Mouse (Mus musculus): ENCODE data around the gene Nes. TPM values are rescaled to one million over a fixed set of nuclear protein-coding genes. Genes with fewer than 3 reads are reported as not detected.

The Nes gene
- polyA plus RNA-seq, 1 experiment from 2014 or later, result 92.0 TPM

DNA sequence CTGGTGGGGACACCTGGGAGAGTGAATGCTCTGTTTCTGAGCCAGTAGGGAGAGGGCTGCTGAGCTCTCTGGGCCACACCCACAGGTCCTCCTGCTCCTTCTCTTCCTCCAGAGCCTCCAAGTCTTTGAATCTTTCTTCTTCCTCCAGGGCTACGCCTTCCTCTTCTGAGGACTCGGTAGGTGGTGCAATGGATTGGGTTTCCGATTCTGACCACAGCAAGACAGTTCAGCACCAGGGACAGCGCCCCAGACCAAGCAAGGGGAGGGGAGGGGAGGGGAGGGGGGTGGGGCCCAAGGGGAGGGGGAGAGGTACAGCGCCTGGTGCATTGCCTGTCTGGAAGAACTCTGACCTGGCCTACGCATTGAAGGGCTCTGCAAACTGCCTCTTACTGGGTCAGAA lies 22.6 kb downstream of the Nes start:
- ATAC-seq (replicated peaks; ENCODE audit: low FRiP score) (no peak), DNase-seq (ENCODE audit: low spot score) (peak; percentile 85)
- Histone ChIP-seq H3K36me3 (ENCODE audit: control insufficient read depth, insufficient read depth, low read length) (no peaks in the 10 kb centered on the region), H3K27me3 (ENCODE audit: control insufficient read depth, insufficient read depth, low read length) (peaks cover 51% of the 10 kb centered on the region), H3K4me3 (ENCODE audit: low read depth, low read length) (no peak overlapping the region), H3K4me1 (replicated peaks; ENCODE audit: control insufficient read depth, insufficient read depth, low read length) (peaks cover 9% of the 10 kb centered on the region), H3K9me3 (ENCODE audit: control insufficient read depth, low read length) (no peaks in the 10 kb centered on the region), H3K27ac (ENCODE audit: low read depth, low read length) (no peak overlapping the region), H3K4me2 (ENCODE audit: low read depth, low read length, severe bottlenecking) (no peak overlapping the region), H3K9ac (ENCODE audit: low read length) (no peak overlapping the region)
- under 1% methylated on average over 6 of the region's 6 CpGs for WGBS

DNA sequence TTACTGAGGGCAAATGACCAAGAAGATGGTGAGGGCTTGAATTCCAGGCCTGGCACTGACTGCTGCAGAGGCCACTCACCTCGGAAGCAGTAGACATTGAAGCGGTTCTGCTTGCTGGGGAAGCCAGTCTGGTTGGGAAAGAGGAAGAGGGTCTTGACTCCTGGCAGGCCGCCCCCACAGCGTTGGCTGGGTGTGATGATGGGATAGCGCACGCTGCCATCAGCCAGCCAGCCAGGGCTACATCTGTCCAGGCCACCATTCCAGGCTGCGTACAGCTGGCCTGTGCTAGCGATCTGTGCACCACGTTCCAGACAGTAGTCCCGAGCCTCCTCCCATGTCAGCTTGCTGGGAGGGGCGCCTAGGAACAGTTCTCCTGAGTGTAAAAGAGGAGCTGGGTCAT lies 24.5 kb downstream of the Nes start:
- H3K4me3 ChIP-seq (ENCODE audit: low read depth, low read length), result no peak overlapping the region
- H3K4me1 ChIP-seq (replicated peaks; ENCODE audit: control insufficient read depth, insufficient read depth, low read length), result peaks cover 13% of the 10 kb centered on the region

DNA sequence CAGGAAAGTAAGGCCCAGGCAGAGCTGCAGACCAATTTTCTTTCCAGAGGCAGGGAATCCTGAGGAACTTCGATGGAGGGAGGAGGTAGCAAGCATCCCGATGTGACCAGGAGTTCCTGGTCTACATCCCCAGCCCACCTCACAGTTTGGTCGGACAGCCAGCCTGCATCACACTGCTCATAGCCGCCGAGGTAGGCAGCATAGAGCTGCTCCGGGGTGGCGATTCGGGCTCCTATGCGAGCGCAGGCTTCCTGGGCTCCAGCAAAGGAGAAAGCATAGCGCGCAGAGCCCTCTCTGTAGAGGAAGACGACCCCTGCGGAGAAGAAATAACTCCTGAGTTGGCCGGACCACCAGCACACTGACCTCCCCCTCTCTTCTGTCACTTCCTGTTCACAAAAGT lies 25.5 kb downstream of the Nes start:
- Histone ChIP-seq H3K9ac (ENCODE audit: low read length) (no peak overlapping the region), H3K4me3 (ENCODE audit: low read depth, low read length) (peak overlapping the region; percentile 28; the same call in 1 of the 2 replicates), H3K4me2 (ENCODE audit: low read depth, low read length, severe bottlenecking) (peak overlapping the region; percentile 60), H3K36me3 (ENCODE audit: control insufficient read depth, insufficient read depth, low read length) (no peaks in the 10 kb centered on the region), H3K27ac (ENCODE audit: low read depth, low read length) (no peak overlapping the region), H3K9me3 (ENCODE audit: control insufficient read depth, low read length) (no peaks in the 10 kb centered on the region), H3K4me1 (replicated peaks; ENCODE audit: control insufficient read depth, insufficient read depth, low read length) (peaks cover 13% of the 10 kb centered on the region), H3K27me3 (ENCODE audit: control insufficient read depth, insufficient read depth, low read length) (peaks cover 75% of the 10 kb centered on the region)
- ATAC-seq (replicated peaks; ENCODE audit: low FRiP score) (no peak), DNase-seq (ENCODE audit: low spot score) (no peak)
- under 1% methylated on average over 15 of the region's 15 CpGs for WGBS

More for the DNA sequence above, 24.5 kb downstream of the Nes start:
- 25% methylated on average over 11 of the region's 11 CpGs for WGBS
- Histone ChIP-seq H3K4me2 (ENCODE audit: low read depth, low read length, severe bottlenecking) (no peak overlapping the region), H3K36me3 (ENCODE audit: control insufficient read depth, insufficient read depth, low read length) (no peaks in the 10 kb centered on the region), H3K27ac (ENCODE audit: low read depth, low read length) (no peak overlapping the region), H3K9me3 (ENCODE audit: control insufficient read depth, low read length) (no peaks in the 10 kb centered on the region), H3K27me3 (ENCODE audit: control insufficient read depth, insufficient read depth, low read length) (peaks cover 65% of the 10 kb centered on the region), H3K9ac (ENCODE audit: low read length) (no peak overlapping the region)
- DNase-seq (ENCODE audit: low spot score), result peak; percentile 49
- ATAC-seq (replicated peaks; ENCODE audit: low FRiP score), result no peak

DNA sequence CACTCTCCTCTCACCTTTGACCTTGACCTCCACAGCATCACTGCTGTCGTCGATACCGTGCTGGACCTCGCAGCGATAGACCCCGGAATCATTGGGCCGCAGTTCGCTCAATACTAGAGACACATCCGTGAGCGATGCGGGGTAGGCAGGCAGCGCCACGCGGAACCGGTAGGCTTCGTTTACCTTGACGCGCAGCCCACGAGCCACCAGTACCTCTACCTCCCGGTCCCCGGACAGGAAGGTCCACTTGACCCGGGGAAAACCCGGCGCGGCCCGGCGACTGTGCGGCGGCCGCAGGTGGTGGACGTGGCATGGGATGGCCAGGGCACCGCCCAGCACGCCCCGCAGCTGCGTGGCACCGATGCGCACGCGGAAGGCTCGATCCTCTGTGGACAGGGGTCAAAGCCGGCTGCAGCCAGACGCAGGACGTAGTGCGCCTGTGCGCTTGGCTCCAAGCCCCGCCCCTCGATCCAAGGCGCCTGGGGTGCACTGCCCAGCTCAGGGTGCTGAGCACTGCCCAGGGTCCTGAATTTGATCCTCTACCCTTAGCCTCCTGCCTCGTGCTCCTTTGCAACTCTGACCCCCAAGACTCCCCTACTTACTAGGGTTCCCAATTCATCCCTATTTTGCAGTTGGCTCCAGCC lies 26.2 kb downstream of the Nes start:
- no peak for DNase-seq (ENCODE audit: low spot score)
- Histone ChIP-seq H3K27ac (ENCODE audit: low read depth, low read length) (no peak overlapping the region), H3K4me1 (replicated peaks; ENCODE audit: control insufficient read depth, insufficient read depth, low read length) (peaks cover 13% of the 10 kb centered on the region)

DNA sequence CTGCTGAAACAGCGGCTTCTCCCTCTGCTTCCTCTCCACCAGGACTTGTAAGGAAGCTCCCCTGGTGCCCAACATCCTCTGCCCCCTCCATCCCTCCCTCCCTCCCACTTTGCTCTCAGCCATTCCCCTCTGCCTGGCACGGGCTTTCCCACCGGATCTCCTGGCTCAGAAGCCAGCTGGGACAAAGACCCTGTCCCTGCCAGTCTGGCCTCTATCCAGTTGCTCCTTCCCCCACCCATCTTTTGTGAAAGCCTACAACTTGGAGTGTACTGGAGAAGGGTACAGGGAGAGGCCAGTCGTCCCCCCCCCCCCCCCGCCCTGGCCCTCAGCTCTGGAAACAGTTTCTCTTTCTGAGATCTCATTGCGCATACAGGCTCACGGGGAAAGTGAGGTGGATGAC lies 27.9 kb downstream of the Nes start:
- no peaks in the 10 kb centered on the region for H3K36me3 ChIP-seq (ENCODE audit: control insufficient read depth, insufficient read depth, low read length)
- no peak overlapping the region for H3K4me3 ChIP-seq (ENCODE audit: low read depth, low read length)
- H3K27me3 ChIP-seq (ENCODE audit: control insufficient read depth, insufficient read depth, low read length), result peaks cover 88% of the 10 kb centered on the region
- DNase-seq (ENCODE audit: low spot score) (no peak), ATAC-seq (replicated peaks; ENCODE audit: low FRiP score) (no peak)
- no peaks in the 10 kb centered on the region for H3K9me3 ChIP-seq (ENCODE audit: control insufficient read depth, low read length)
- no peak overlapping the region for H3K9ac ChIP-seq (ENCODE audit: low read length)
- H3K27ac ChIP-seq (ENCODE audit: low read depth, low read length), result no peak overlapping the region
- no peak overlapping the region for H3K4me2 ChIP-seq (ENCODE audit: low read depth, low read length, severe bottlenecking)
- peaks cover 13% of the 10 kb centered on the region for H3K4me1 ChIP-seq (replicated peaks; ENCODE audit: control insufficient read depth, insufficient read depth, low read length)
- 1% methylated on average over 6 of the region's 7 CpGs for WGBS

More for the DNA sequence above, 26.2 kb downstream of the Nes start:
- ATAC-seq (replicated peaks; ENCODE audit: low FRiP score), result no peak
- Histone ChIP-seq H3K36me3 (ENCODE audit: control insufficient read depth, insufficient read depth, low read length) (no peaks in the 10 kb centered on the region), H3K9me3 (ENCODE audit: control insufficient read depth, low read length) (no peaks in the 10 kb centered on the region), H3K27me3 (ENCODE audit: control insufficient read depth, insufficient read depth, low read length) (peaks cover 82% of the 10 kb centered on the region), H3K4me3 (ENCODE audit: low read depth, low read length) (peak overlapping the region; percentile 28), H3K4me2 (ENCODE audit: low read depth, low read length, severe bottlenecking) (peak overlapping the region; percentile 60), H3K9ac (ENCODE audit: low read length) (peak overlapping the region; percentile 24; the same call in 1 of the 2 replicates)
- under 1% methylated on average over 49 of the region's 49 CpGs for WGBS

DNA sequence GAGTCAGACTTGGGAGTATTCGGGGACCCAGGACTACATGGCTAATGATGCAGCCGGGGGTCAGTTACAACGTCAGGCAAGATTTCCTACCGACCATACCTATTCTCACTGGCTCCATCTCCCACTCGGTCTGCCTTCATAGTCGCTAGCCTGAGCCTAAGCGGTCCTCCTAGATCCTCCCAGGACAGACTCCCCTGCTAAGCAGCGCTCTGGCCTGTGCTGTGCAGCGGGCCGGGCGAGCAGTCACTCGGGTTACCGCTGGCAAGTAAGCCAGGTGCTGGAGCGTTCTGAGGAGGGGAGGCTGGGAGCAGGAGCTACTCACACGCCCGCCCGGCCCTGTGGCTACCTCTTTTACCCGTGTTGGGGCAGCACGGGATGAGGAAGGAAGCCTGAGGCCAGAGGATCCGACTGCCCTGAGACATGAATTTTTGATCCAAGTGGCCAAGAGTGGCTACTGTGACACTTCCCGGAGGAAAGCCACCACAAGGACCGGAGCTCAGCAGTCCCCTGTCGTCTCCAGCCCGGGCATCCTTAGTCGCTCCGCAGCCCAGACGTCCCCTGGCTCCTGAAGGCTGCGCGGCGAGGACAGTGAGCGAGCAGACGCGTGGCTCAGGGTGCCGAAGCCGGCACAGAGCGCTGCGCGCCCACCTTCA lies 28.5 kb downstream of the Nes start:
- WGBS, result under 1% methylated on average over 38 of the region's 38 CpGs
- Histone ChIP-seq H3K4me1 (replicated peaks; ENCODE audit: control insufficient read depth, insufficient read depth, low read length) (peaks cover 13% of the 10 kb centered on the region), H3K4me2 (ENCODE audit: low read depth, low read length, severe bottlenecking) (peak overlapping the region; percentile 86), H3K9me3 (ENCODE audit: control insufficient read depth, low read length) (no peaks in the 10 kb centered on the region), H3K36me3 (ENCODE audit: control insufficient read depth, insufficient read depth, low read length) (no peaks in the 10 kb centered on the region), H3K9ac (ENCODE audit: low read length) (no peak overlapping the region; the same call in 1 of the 2 replicates), H3K27me3 (ENCODE audit: control insufficient read depth, insufficient read depth, low read length) (peaks cover 83% of the 10 kb centered on the region), H3K27ac (ENCODE audit: low read depth, low read length) (no peak overlapping the region), H3K4me3 (ENCODE audit: low read depth, low read length) (peak overlapping the region; percentile 38)
- ATAC-seq (replicated peaks; ENCODE audit: low FRiP score) (no peak), DNase-seq (ENCODE audit: low spot score) (peak; percentile 64)

DNA sequence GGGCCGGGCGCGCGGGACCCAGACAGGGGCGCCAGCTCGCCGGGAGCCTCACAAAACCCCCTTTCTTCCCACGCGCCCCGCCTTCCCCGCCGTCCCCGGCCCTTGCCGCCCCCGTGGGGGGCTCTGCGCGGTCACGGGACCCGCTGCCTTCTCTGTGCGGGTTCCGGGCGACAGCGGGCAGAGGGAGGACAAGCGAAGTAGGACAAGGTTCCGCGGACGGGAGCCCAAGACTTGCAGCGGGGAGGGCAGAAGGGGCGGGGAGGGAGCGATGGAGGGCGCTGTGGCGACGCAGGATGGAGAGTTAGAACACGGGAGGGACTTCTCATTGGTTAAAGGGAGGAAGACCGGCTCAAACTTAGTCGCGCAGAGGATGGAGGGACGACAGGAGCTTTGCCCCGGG lies 29.3 kb downstream of the Nes start, which contains the start of gene Bcan:
TSS of gene Bcan (minus strand) at position 50 of the 400 bp plus-strand sequence.
- DNase-seq (ENCODE audit: low spot score) (peak; percentile 70), ATAC-seq (replicated peaks; ENCODE audit: low FRiP score) (no peak)
- H3K4me3 ChIP-seq (ENCODE audit: low read depth, low read length), result peak within 1 kb of the TSS; percentile 38
- H3K27ac ChIP-seq (ENCODE audit: low read depth, low read length), result no peak within 1 kb of the TSS
- WGBS, result 2% methylated on average over 39 of the region's 39 CpGs
- H3K27me3 ChIP-seq (ENCODE audit: control insufficient read depth, insufficient read depth, low read length), result peaks cover 75% of the 10 kb centered on the region
- no peaks in the 10 kb centered on the region for H3K9me3 ChIP-seq (ENCODE audit: control insufficient read depth, low read length)
- H3K9ac ChIP-seq (ENCODE audit: low read length), result no peak within 1 kb of the TSS; the same call in 1 of the 2 replicates
- H3K4me2 ChIP-seq (ENCODE audit: low read depth, low read length, severe bottlenecking), result peak within 1 kb of the TSS; percentile 86
- peaks cover 13% of the 10 kb centered on the region for H3K4me1 ChIP-seq (replicated peaks; ENCODE audit: control insufficient read depth, insufficient read depth, low read length)
- no peaks in the 10 kb centered on the region for H3K36me3 ChIP-seq (ENCODE audit: control insufficient read depth, insufficient read depth, low read length)

DNA sequence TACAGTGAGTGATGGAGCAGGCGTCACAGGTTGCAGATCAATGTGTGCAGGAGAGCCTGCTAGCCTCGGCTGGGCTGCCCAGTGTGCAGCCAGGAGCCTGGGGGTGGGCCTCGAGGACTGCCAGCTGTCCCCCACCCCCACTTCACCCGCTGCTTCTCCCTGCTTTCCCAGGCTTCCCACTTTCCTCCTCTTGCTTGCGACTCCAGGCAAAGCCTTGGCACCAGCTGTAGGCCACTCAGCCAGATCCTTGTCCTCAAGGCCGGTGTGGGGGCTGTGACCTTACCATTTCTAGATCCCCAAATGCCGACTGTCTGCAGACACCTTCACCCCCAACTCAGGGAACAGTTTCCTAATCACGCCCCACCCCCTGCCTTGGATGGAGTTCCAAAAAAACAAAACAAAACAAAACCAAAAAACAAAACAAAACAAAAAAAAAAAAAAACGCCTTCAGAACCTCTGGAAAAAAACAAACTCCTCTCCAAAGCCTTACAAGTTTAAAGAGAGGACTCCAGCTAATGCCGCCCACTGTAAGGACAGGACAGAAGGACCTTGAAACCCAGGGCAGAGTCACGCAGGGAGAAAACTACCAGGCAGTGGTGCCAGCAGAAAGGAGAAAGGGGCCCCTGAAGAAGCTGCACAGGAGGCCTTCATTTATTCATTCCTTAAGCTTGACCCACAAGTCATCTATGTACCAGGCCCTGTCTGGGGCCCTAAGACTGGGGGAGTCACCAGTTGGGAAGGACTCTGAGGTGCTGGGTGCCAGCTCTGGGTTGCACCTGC lies 30.1 kb downstream of the Nes start:
- no peak overlapping the region for H3K27ac ChIP-seq (ENCODE audit: low read depth, low read length)
- H3K9me3 ChIP-seq (ENCODE audit: control insufficient read depth, low read length), result no peaks in the 10 kb centered on the region; the same call in 1 of the 2 replicates
- H3K4me3 ChIP-seq (ENCODE audit: low read depth, low read length), result no peak overlapping the region; the same call in 1 of the 2 replicates
- ATAC-seq (replicated peaks; ENCODE audit: low FRiP score) (no peak), DNase-seq (ENCODE audit: low spot score) (no peak)
- H3K4me2 ChIP-seq (ENCODE audit: low read depth, low read length, severe bottlenecking), result peak overlapping the region; percentile 86; the same call in 1 of the 2 replicates
- 12% methylated on average over 11 of the region's 11 CpGs for WGBS
- H3K27me3 ChIP-seq (ENCODE audit: control insufficient read depth, insufficient read depth, low read length), result peaks cover 67% of the 10 kb centered on the region
- H3K9ac ChIP-seq (ENCODE audit: low read length), result no peak overlapping the region
- no peaks in the 10 kb centered on the region for H3K36me3 ChIP-seq (ENCODE audit: control insufficient read depth, insufficient read depth, low read length)
- peaks cover 13% of the 10 kb centered on the region for H3K4me1 ChIP-seq (replicated peaks; ENCODE audit: control insufficient read depth, insufficient read depth, low read length)
